Mouse (Mus musculus): ENCODE measurements around the gene Iqch.

DNA sequence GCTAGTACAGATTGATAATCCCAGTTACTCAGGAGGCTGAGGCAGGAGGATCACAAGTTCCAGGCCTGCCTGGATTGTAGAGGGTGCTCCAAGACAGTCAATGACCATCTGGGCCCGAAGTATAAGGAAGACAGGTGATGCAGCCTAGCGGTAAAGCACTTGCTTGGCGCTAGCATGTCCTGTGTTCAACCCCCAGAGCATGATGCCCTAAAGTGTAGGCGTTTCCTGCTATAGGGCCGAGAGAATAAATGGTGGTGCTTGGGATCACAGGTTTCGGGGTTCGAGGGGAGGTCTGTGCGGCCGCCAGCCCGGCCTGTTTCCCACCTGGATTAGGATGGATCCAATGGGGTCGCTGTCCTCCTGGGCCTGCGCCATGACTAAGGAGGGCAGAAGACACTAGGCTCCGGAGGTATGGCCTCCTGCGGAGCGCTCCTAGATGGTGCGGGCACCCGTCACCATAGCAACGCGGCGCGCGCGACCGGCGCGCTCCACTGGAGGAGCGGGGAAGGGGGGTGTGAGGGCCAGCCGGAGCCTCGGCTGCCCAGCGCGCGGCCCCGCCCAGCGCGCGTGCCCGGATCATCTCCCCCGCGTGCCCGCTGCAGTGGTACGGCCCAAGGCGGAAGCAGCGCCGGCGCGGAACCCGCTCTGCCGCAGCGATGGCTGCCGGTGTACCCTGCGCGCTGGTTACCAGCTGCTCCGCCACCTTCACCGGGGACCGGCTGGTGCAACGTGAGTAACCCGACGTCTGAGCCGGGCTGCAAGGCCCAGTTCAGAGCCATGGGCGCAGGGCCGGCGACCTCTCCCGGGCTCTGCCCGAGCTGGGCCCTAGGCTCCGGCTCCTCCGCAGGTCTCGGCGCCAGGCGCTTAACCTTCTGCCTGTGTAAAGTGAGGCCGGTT lies at the start of gene Iqch, which contains the start of gene Aagab:
- TF ChIP-seq CTCF (IDR thresholded peaks at IDR 0.05; ENCODE audit: insufficient read depth, low read length) (no peak), POLR2A (IDR thresholded peaks at IDR 0.05; ENCODE audit: borderline replicate concordance, extremely low read depth, low read depth, low read length) (peak; percentile 82; the same call in 1 of the 2 replicates)

Measured in lung, adult 2 months (tissue).